Mouse (Mus musculus): ENCODE measurements around the gene Ttyh3. TPM values are rescaled to one million over a fixed set of nuclear protein-coding genes. Genes with fewer than 3 reads are reported as not detected.

Gene Ttyh3
- polyA plus RNA-seq, 1 experiment, result 302 TPM

DNA sequence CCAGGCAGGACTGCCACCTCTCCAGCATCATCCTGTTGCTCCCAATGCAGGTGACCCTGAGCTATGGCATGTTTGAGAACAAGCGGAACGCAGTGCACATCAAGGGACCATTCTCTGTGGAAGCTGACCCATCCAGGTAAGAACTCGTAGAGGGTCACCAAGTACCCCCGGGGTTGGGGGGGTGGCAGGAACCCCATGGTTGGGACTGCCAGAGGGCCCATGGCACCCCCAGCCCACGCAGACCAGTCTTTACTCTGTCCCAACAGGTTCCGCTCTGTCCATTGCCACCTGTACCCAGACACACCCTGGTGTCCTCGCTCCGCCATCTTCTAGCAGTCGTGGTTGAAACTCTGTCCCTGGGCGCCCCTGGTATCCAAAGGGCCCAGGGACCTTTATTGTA lies 34.7 kb downstream of the Ttyh3 start:
- H3K36me3 ChIP-seq (replicated peaks; ENCODE audit: low read length), result peaks cover 61% of the 10 kb centered on the region
- TF ChIP-seq GATA1 (IDR thresholded peaks at IDR 0.05; ENCODE audit: borderline replicate concordance, low read length) (no peak), FLI1 (IDR thresholded peaks at IDR 0.05; ENCODE audit: low read length) (no peak)
- peaks cover 3% of the 10 kb centered on the region for H3K27me3 ChIP-seq (replicated peaks)
- peaks cover 81% of the 10 kb centered on the region for H3K4me1 ChIP-seq
- no peak overlapping the region for H3K4me3 ChIP-seq (replicated peaks)
- no peaks in the 10 kb centered on the region for H3K9me3 ChIP-seq

DNA sequence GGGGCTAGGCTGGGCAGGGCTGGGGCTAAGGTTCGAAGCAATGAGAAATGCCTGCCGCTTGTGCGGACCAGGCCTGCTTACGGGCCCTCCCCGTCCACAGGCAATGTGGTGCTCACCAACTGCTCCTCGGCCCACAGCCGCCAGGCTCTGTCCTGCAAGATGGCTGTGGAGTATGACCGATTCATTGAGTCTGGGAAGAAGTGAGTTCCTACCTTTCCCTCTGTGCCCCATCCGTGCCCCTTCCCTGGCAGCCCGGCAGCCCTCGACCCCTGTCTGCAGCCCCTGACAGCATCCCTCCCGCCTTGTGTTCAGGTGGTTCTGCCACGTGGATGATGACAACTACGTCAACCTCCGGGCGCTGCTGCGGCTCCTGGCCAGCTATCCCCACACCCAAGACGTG lies 36.6 kb downstream of the Ttyh3 start:
- peaks cover 81% of the 10 kb centered on the region for H3K4me1 ChIP-seq
- TF ChIP-seq FLI1 (IDR thresholded peaks at IDR 0.05; ENCODE audit: low read length), result no peak
- no peak for TF ChIP-seq GATA1 (IDR thresholded peaks at IDR 0.05; ENCODE audit: borderline replicate concordance, low read length)
- no peak overlapping the region for H3K4me3 ChIP-seq (replicated peaks)
- peaks cover 57% of the 10 kb centered on the region for H3K36me3 ChIP-seq (replicated peaks; ENCODE audit: low read length)
- H3K27me3 ChIP-seq (replicated peaks), result peaks cover 6% of the 10 kb centered on the region
- no peaks in the 10 kb centered on the region for H3K9me3 ChIP-seq

DNA sequence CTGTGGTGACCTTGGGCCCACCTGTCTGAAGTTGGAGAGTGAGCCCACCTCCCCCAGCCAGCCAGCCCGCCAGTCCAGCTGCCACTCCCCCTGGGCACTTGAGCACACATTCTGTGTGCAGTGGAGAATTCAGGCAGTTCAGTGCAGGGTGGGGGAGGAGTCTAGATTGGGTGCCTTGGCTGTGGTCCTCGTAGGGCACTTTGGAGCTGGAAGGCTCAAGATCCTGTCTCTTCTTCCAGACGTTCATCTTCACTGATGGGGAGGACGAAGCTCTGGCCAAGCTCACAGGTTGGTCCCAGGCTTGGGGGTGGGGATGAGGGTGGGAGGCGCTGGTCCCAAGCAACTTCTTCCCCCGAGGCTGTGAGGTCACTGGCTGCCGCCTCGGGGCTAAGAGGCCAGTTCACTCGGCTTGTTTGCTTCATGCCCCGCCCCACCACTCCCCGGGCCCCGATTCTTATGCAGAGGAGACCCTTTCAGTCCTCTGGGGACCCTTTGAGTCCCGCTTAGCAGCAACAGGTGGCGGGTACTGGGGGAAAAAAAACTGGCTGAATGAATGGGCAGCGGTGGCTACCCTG lies 37.1 kb downstream of the Ttyh3 start:
- peaks cover 11% of the 10 kb centered on the region for H3K27me3 ChIP-seq (replicated peaks)
- peaks cover 81% of the 10 kb centered on the region for H3K4me1 ChIP-seq
- H3K9me3 ChIP-seq, result no peaks in the 10 kb centered on the region
- H3K36me3 ChIP-seq (replicated peaks; ENCODE audit: low read length), result peaks cover 54% of the 10 kb centered on the region
- no peak overlapping the region for H3K4me3 ChIP-seq (replicated peaks)
- TF ChIP-seq FLI1 (IDR thresholded peaks at IDR 0.05; ENCODE audit: low read length) (no peak), GATA1 (IDR thresholded peaks at IDR 0.05; ENCODE audit: borderline replicate concordance, low read length) (no peak)

DNA sequence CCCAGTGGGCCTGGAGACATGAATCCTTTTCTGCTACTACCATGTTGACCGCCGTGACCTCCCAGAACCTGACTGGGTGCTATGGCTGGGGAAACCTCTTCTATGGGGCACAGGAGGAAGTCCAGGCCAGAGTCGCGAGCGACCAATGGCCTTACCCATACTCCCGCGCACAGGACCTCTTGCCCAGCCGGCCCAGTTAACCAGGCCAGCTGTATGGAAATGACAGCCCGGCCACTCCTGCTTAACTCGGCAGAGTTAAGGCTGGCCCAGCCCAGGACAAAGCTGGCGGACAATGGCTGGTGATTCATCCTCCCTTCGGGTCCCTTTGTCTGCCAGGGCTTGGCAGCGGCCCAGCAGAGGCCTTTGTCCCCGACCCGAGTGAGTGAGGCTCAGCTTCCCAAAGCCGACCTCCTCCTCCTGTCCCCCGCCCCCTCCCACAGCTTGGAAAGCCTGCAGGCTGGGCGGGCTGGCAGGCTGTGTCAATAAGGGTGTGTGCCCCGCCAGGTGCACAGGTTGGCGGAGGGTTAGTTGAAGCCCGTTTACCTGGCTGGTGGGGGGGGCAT lies 37.7 kb downstream of the Ttyh3 start:
- Histone ChIP-seq H3K4me3 (replicated peaks) (peak overlapping the region; percentile 86), H3K9me3 (no peaks in the 10 kb centered on the region), H3K36me3 (replicated peaks; ENCODE audit: low read length) (peaks cover 48% of the 10 kb centered on the region), H3K27me3 (replicated peaks) (peaks cover 17% of the 10 kb centered on the region), H3K4me1 (peaks cover 81% of the 10 kb centered on the region)
- TF ChIP-seq FLI1 (IDR thresholded peaks at IDR 0.05; ENCODE audit: low read length) (no peak), GATA1 (IDR thresholded peaks at IDR 0.05; ENCODE audit: borderline replicate concordance, low read length) (no peak)

DNA sequence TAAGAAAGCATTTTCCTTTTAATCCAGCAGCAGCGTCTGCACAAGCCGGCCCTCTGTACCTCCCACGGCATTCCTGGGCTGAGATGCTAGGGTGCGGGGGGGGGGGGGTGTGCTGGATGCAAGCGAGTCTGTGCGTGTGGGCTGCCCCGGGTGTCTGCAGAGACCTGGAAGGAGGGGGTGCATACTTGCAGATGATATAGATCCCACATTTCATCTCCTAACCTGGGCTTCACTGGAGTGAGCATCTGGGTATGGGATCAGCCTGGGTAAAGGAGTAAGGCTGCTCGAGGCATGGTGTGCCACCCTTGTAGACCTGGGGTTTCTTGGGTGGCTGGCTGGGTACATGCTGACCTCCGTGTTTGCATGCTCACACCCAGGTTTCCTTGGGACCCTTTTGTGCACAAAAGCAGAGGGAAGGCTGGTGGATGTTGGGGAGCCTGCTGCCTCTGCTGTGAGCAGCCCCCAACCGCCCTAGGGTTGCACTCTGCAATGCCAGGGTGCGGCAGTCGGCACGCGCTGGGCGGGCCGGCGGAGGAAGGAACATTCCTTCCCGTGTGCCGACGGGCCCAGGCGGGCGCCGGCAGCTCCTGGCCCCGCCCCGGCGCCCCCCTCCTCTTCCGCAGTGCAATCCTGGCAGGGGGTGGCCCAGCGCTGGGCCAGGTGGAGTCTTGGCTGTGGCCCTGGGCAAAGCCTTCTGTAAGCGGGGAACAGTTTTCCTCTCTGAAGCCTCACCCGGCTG lies 38.4 kb downstream of the Ttyh3 start:
- Histone ChIP-seq H3K4me1 (peaks cover 83% of the 10 kb centered on the region), H3K9me3 (no peaks in the 10 kb centered on the region), H3K27me3 (replicated peaks) (peaks cover 23% of the 10 kb centered on the region), H3K36me3 (replicated peaks; ENCODE audit: low read length) (peaks cover 46% of the 10 kb centered on the region), H3K4me3 (replicated peaks) (peak overlapping the region; percentile 86)
- TF ChIP-seq FLI1 (IDR thresholded peaks at IDR 0.05; ENCODE audit: low read length), result no peak
- TF ChIP-seq GATA1 (IDR thresholded peaks at IDR 0.05; ENCODE audit: borderline replicate concordance, low read length), result no peak

DNA sequence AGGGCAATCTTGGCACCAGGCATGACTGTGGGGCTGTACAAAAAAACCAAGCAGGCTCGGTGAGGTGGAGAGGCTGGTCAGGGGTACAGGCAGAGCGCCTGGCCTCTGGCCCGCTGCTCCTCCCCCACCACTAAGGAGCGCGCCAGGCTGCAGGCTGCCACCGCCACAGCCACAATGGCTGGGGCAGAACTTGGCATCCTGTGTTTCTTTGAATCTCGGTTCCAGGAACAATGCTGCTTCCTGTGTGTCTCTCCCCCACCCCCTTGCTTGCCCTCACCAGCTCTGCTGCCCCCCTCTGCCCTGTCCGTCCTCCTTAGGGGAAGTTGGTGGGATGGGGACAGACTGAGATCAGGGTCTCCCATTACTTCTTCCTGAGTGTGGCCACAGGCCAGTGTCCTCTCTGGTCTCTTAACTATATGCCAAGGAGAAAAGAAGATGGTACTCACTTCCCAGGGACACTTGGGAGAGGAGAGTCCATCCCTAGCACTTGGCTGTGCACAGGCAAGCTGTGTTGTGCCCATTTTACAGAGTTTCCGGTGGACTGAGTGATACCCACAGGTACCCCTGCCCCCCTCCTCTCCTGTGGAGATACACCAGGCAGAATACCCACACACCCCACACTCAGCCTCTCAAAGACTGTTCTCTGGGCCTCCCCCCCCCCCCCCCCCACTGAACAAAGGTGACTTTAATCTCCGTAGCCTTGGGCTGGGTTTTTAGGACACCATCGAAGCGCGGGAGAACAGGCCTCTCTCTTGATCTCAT lies 39.1 kb downstream of the Ttyh3 start:
- H3K4me3 ChIP-seq (replicated peaks), result peak overlapping the region; percentile 94
- peaks cover 41% of the 10 kb centered on the region for H3K36me3 ChIP-seq (replicated peaks; ENCODE audit: low read length)
- H3K27me3 ChIP-seq (replicated peaks), result peaks cover 30% of the 10 kb centered on the region
- TF ChIP-seq FLI1 (IDR thresholded peaks at IDR 0.05; ENCODE audit: low read length) (no peak), GATA1 (IDR thresholded peaks at IDR 0.05; ENCODE audit: borderline replicate concordance, low read length) (no peak)
- no peaks in the 10 kb centered on the region for H3K9me3 ChIP-seq
- H3K4me1 ChIP-seq, result peaks cover 85% of the 10 kb centered on the region

DNA sequence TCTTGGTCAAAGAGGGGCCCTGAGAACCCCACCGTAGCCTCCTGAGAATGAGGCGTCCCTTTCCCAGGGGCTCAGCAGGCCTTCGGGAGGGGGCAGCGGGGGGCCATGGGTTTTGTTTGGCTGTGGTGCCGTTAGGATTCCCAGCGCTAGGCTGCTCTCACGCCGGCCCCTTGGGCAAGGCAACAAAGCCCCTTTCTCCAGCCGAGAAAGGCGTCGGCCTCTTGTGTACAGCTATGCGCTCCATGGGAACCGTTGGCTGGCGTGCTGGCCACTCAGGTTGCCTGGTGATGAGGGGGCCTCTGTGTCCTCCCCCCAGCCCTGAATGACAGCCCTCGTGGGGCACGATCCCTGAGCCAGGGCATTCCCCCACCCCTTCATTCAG lies 40.2 kb downstream of the Ttyh3 start:
- H3K4me3 ChIP-seq (replicated peaks), result peak overlapping the region; percentile 94
- TF ChIP-seq FLI1 (IDR thresholded peaks at IDR 0.05; ENCODE audit: low read length) (no peak), GATA1 (IDR thresholded peaks at IDR 0.05; ENCODE audit: borderline replicate concordance, low read length) (no peak)
- H3K36me3 ChIP-seq (replicated peaks; ENCODE audit: low read length), result peaks cover 30% of the 10 kb centered on the region
- H3K27me3 ChIP-seq (replicated peaks), result peaks cover 36% of the 10 kb centered on the region
- no peaks in the 10 kb centered on the region for H3K9me3 ChIP-seq
- H3K4me1 ChIP-seq, result peaks cover 82% of the 10 kb centered on the region

DNA sequence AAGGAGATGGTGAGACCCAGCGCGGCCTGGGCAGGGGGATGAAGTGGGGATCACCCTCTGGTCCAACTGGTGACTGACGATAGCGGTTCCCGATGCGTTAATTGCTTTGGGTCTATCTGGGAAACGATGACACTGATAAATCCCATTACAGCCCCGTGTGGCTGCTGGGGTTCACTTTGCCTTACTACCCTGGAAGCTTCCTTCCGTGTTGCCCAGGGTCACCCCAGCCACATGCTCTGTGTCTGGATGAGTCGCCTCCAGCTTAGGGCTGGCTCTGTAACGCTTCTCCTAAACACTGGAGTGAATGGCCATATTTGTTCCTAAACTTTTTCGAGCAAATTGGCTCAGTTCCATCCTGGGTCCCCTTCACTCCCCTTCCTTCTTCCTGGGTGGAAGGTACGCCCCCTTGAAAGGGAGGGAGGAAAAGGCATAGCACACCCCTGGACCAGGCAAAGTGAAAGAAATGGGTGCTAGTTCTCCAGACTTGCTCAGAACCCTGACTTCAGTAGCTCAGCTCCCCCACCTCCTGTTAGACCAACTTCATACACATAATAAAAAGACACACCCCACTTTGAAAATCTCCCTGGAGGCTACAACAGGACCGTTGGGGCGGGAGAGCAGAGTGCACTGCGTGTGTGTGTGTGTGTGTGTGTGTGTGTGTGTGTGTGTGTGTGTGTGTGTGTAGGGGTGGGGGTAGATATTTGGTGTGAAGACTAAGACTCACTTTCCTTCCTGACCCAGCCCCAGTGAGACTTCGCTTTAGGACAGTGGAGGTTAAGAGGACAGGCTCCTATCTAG lies 40.8 kb downstream of the Ttyh3 start:
- TF ChIP-seq GATA1 (IDR thresholded peaks at IDR 0.05; ENCODE audit: borderline replicate concordance, low read length), result no peak
- TF ChIP-seq FLI1 (IDR thresholded peaks at IDR 0.05; ENCODE audit: low read length), result no peak
- Histone ChIP-seq H3K4me1 (peaks cover 82% of the 10 kb centered on the region), H3K27me3 (replicated peaks) (peaks cover 36% of the 10 kb centered on the region), H3K9me3 (no peaks in the 10 kb centered on the region), H3K36me3 (replicated peaks; ENCODE audit: low read length) (peaks cover 25% of the 10 kb centered on the region), H3K4me3 (replicated peaks) (peak overlapping the region; percentile 94)
